Mouse (Mus musculus) cortical plate, adult 2 months (tissue): ENCODE measurements around the gene Ccnq. TPM values are rescaled to one million over a fixed set of nuclear protein-coding genes. Genes with fewer than 3 reads are reported as not detected.

ENCODE experiments used
- H3K27ac ChIP-seq: fragments of 200-500 bp; 2 replicates; pipeline ENCODE4 v1.5.1; 2012; ENCODE audit warnings: low read length, control low read depth, inconsistent platforms; ENCODE audit not compliant: insufficient read depth
- H3K4me1 ChIP-seq: fragments of 200-500 bp; 2 replicates; pipeline ENCODE4 v1.6.1; 2011; ENCODE audit warnings: low read length; ENCODE audit not compliant: control insufficient read depth, insufficient read depth
- H3K4me3 ChIP-seq: fragments of 200-500 bp; 2 replicates; pipeline ENCODE4 v1.5.1; 2011; ENCODE audit warnings: mild to moderate bottlenecking, low read length, control low read depth; ENCODE audit not compliant: insufficient read depth
- CTCF ChIP-seq: fragments of 200-500 bp; IDR thresholded peaks from 2 replicates; pipeline ENCODE4 v1.5.1; 2011; ENCODE audit warnings: mild to moderate bottlenecking, control low read depth, low read length; ENCODE audit not compliant: insufficient read depth; ENCODE audit errors: extremely low read depth
- POLR2A ChIP-seq: fragments of 200-500 bp; IDR thresholded peaks from 2 replicates; pipeline ENCODE4 v1.6.1; 2011; ENCODE audit warnings: mild to moderate bottlenecking, low read length, control low read depth; ENCODE audit not compliant: insufficient read depth; ENCODE audit errors: extremely low read depth
- polyA plus RNA-seq: library from polyadenylated mRNA; depleted of rRNA; stranded (reverse); fragments of >200 nt; gene quantifications from 2 replicates; pipeline ENCODE4 v1.2.3, GENCODE M21; 2012; rRNA removed

The Ccnq gene
- polyA plus RNA-seq, 1 experiment = 27.6 TPM

DNA sequence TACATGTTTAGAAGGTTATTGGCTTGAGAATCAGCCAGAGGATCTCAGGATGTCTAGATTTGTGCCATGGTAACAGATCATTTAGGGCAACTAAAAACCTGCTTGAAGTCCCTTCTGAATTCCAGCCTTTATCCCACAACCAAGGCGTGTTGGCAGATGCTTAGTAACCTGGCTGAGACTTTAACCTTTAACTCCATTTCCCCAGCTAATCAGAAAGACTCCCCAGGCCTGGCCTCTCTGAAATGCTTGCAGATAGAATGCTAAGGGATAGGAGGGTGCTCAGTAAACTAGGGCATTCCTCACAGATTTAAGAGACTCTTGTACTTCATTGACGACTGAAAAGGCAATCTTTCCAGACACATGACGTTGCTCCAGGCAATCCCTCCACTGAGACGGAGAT, 33.9 kb downstream of the Ccnq start:
- TF ChIP-seq CTCF = no peak
- no peak for TF ChIP-seq POLR2A
- Histone ChIP-seq H3K4me1 (no peaks in the 10 kb centered on the region), H3K4me3 (no peak overlapping the region), H3K27ac (no peak overlapping the region)

DNA sequence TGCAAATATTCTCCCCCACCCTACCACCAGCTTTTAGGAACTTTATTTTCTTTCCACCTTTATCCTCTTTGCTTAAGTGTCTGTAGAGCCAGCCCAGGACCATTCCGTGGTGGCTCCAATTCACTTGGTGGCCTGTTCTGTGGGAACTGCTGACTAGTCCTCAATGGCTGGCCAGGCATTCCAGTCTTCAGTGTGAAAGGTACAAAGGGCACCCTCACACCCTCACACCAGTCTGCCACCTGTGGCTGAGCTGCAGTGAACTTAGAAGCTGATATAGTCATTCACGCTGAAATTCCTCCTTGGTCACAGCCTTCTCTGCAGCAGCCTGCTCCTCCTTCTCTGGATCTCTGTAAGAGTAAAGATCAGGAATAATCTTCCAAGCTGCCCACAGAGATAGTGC, 42.9 kb downstream of the Ccnq start:
- Histone ChIP-seq H3K4me3 (no peak overlapping the region), H3K27ac (no peak overlapping the region), H3K4me1 (no peaks in the 10 kb centered on the region)
- TF ChIP-seq CTCF = no peak
- no peak for TF ChIP-seq POLR2A

DNA sequence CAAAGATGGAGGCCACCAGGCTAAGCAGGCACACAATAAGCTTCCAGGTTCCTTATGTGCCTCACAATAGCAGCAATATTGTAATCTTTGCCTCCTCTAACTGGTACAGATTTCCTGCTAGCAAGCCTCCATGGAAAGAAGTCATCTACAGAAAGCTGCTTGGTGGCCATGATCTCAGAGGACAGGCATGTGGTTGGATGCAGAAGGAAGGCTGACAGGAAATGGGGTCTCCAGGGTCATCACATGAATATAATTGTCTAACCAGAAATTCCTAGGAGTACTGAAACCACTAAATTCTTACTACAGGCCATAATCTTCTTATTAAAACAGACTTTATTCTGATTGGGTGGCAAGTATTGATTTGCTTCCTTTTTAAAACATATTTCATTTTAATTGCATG, 45.5 kb downstream of the Ccnq start:
- TF ChIP-seq CTCF (no peak), POLR2A (no peak)
- Histone ChIP-seq H3K4me1 (peaks cover 4% of the 10 kb centered on the region), H3K4me3 (no peak overlapping the region), H3K27ac (no peak overlapping the region)

DNA sequence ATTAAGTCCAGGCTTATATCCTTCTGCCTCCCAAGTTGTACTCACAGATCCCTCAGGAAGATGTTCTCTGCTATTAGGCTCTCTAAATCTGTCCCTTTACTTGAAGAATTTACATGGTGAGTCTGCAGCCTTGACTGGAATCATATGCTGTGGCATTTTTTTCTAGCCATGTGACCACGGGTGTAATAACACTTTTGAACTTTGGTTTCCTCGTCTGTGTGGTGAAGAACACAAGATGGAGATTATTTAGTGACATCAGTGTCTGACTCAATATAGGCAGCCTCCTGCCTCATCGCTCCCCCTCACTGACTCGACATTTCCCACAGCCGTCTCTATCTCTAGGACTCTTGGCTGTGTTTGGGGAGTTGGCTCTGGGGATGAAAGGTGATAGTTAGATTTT, 48.4 kb downstream of the Ccnq start:
- no peak overlapping the region for H3K4me3 ChIP-seq
- peak overlapping the region; percentile 49 for H3K27ac ChIP-seq
- peaks cover 4% of the 10 kb centered on the region for H3K4me1 ChIP-seq
- TF ChIP-seq CTCF (no peak), POLR2A (no peak)

DNA sequence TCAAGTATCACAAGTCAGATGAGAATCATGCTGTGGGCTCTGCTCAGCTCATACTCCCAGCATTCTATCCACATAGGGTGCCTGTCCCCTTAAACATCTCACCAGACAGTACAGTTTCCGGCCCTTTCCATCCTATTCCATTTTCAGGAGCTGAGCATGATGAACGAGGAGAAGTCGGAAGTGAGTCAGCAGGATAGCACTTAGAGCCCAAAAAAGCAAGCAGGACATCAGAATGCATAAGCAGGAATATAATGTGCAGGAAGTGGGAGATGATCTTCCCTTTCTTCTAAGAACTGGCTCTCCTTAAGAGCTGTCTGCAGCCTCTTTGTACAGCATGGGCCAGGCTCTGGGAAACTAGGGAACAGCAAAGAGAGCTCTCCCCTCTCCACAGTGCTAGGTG, 49.2 kb downstream of the Ccnq start:
- Histone ChIP-seq H3K27ac (peak overlapping the region; percentile 49), H3K4me1 (peaks cover 4% of the 10 kb centered on the region), H3K4me3 (no peak overlapping the region)
- TF ChIP-seq POLR2A = peak; percentile 43; the same call in 1 of the 2 replicates
- no peak for TF ChIP-seq CTCF

Other genes starting within 250 kb of the Ccnq start
- gene Sebox, start 248.3 kb downstream of the Ccnq start, polyA plus RNA-seq = 3.3 and 4.3 TPM in 2 replicates
- gene Tmem199, start 239.6 kb downstream of the Ccnq start, polyA plus RNA-seq = 57.8 and 62.4 TPM in 2 replicates
- gene Poldip2, start 239.5 kb downstream of the Ccnq start, polyA plus RNA-seq = 113 and 127 TPM in 2 replicates
- gene Tnfaip1, start 215.4 kb downstream of the Ccnq start, polyA plus RNA-seq = 38.2 and 38.9 TPM in 2 replicates
- 100 and 101 TPM in 2 replicates for gene Ift20, start 215.4 kb downstream of the Ccnq start, polyA plus RNA-seq
- 17.8 and 20.8 TPM in 2 replicates for gene Tmem97, start 201.0 kb downstream of the Ccnq start, polyA plus RNA-seq
- 70.3 and 71.3 TPM in 2 replicates for gene Nlk, start 54.4 kb downstream of the Ccnq start, polyA plus RNA-seq
- gene Lyrm9, start 74.9 kb upstream of the Ccnq start, polyA plus RNA-seq = 19.1 and 20.5 TPM in 2 replicates
- gene Nos2, start 169.1 kb upstream of the Ccnq start, polyA plus RNA-seq = 0.55 and 0.69 TPM in 2 replicates
- 15.4 and 17.1 TPM in 2 replicates for gene Lgals9, start 233.2 kb upstream of the Ccnq start, polyA plus RNA-seq